Comparison of ENCODE assay signal across 21 mouse cellular contexts in genomic region chr13:72283701-72284100, GRCm38 (mm10).
DNase-seq lines count a peak whose midpoint lies in the region; ATAC-seq and TF ChIP-seq lines count a peak whose summit lies in the region.
"Had no signal": no experiment of that assay in that cellular context is flagged by ENCODE, and none has a peak within 500 bp of the region (broad histone marks: within the 10 kb centered on the region; RNA-seq: fewer than 3 reads in every experiment).

No protein-coding gene starts in this region.

- H3K4me1 ChIP-seq in limb, embryonic 13.5 days, result 0 out of 2 replicates have a peak, but pooled peaks cover under 1% of the 10 kb centered on the region
- H3K4me1 ChIP-seq in limb, embryonic 10.5 days, result peaks cover 6% of the 10 kb centered on the region
- no peaks in the 10 kb centered on the region; the same call in 1 of the 2 replicates for H3K4me1 ChIP-seq in limb, embryonic 14.5 days (ENCODE audit: control insufficient read depth, insufficient read depth, low read length)
- H3K4me1 ChIP-seq: embryonic facial prominence, embryonic 13.5 days had no signal

- intact Hi-C loops in gastrocnemius, postnatal 36 days (cut with DNase I), result no loop called here

- TF ChIP-seq POLR2A in limb, embryonic 14.5 days (IDR thresholded peaks at IDR 0.05; ENCODE audit: borderline replicate concordance, extremely low read depth, insufficient read depth, insufficient read length), result no peak

- no peaks in the 10 kb centered on the region for H3K36me3 ChIP-seq in limb, embryonic 13.5 days
- H3K36me3 ChIP-seq in limb, embryonic 10.5 days, result no peaks in the 10 kb centered on the region
- H3K36me3 ChIP-seq in limb, embryonic 14.5 days (ENCODE audit: control insufficient read depth, insufficient read depth, low read length), result no peaks in the 10 kb centered on the region
- H3K36me3 ChIP-seq: embryonic facial prominence, embryonic 13.5 days; forebrain, embryonic 15.5 days had no signal

- peak; percentile 59 for DNase-seq in heart, adult 11 months
- no peak for DNase-seq in heart, adult 18-20 months
- DNase-seq in limb, embryonic 10.5 days (ENCODE audit: low spot score), result no peak
- peak; percentile 24 for DNase-seq in Muller cell, postnatal 12 days (ENCODE audit: inconsistent ontology term)
- DNase-seq in limb, embryonic 14.5 days (ENCODE audit: low spot score), result peak; percentile 51
- DNase-seq in gastrocnemius, postnatal 36 days, result no peak
- DNase-seq: adrenal gland, adult 8-10 months; adrenal gland, postnatal 14 days; adrenal gland, postnatal 36 days; cerebellum, adult 11-12 months; cerebellum, adult 2 months; cerebellum, adult 9-10 months; cerebellum, postnatal 10 days; cerebellum, postnatal 25 days; forebrain, postnatal 0 days had no signal

- no peak overlapping the region for H3K4me2 ChIP-seq in limb, embryonic 13.5 days (replicated peaks)
- H3K4me2 ChIP-seq in limb, embryonic 14.5 days (replicated peaks; ENCODE audit: low read depth, low read length, severe bottlenecking), result no peak overlapping the region
- H3K4me2 ChIP-seq: embryonic facial prominence, embryonic 13.5 days; forebrain, embryonic 13.5 days; forebrain, embryonic 15.5 days had no signal

- peaks cover 16% of the 10 kb centered on the region for H3K27me3 ChIP-seq in limb, embryonic 13.5 days
- H3K27me3 ChIP-seq in limb, embryonic 10.5 days (ENCODE audit: low read depth, poor library complexity, severe bottlenecking), result peaks cover 7% of the 10 kb centered on the region; the same call in 1 of the 2 replicates
- peaks cover under 1% of the 10 kb centered on the region; the same call in 1 of the 2 replicates for H3K27me3 ChIP-seq in limb, embryonic 14.5 days (ENCODE audit: control insufficient read depth, insufficient read depth, low read length)
- H3K27me3 ChIP-seq: Patski had no signal

- WGBS in limb, embryonic 13.5 days, result 23% methylated on average over 1 of the region's 1 CpGs
- 63% methylated on average over 1 of the region's 1 CpGs for WGBS in limb, embryonic 10.5 days
- WGBS in limb, embryonic 14.5 days, result 42% methylated on average over 1 of the region's 1 CpGs

- no peak overlapping the region for H3K9ac ChIP-seq in limb, embryonic 13.5 days
- no peak overlapping the region for H3K9ac ChIP-seq in limb, embryonic 14.5 days (ENCODE audit: low read depth, low read length, severe bottlenecking)
- H3K9ac ChIP-seq: embryonic facial prominence, embryonic 13.5 days; forebrain, embryonic 13.5 days; forebrain, embryonic 15.5 days; forebrain, postnatal 0 days had no signal

- no peak overlapping the region for H3K27ac ChIP-seq in limb, embryonic 13.5 days
- no peak overlapping the region for H3K27ac ChIP-seq in limb, embryonic 10.5 days
- no peak overlapping the region for H3K27ac ChIP-seq in limb, embryonic 14.5 days (replicated peaks; ENCODE audit: low read depth, low read length)
- H3K27ac ChIP-seq: embryonic facial prominence, embryonic 13.5 days; forebrain, embryonic 13.5 days; forebrain, embryonic 15.5 days had no signal

- no peak overlapping the region for H3K4me3 ChIP-seq in limb, embryonic 13.5 days
- H3K4me3 ChIP-seq in limb, embryonic 10.5 days, result no peak overlapping the region
- H3K4me3 ChIP-seq in limb, embryonic 14.5 days (replicated peaks; ENCODE audit: low read length), result no peak overlapping the region
- H3K4me3 ChIP-seq: embryonic facial prominence, embryonic 13.5 days; forebrain, embryonic 13.5 days; forebrain, embryonic 15.5 days had no signal

- no peaks in the 10 kb centered on the region for H3K9me3 ChIP-seq in limb, embryonic 13.5 days
- no peaks in the 10 kb centered on the region for H3K9me3 ChIP-seq in limb, embryonic 10.5 days (replicated peaks)
- H3K9me3 ChIP-seq in limb, embryonic 14.5 days (ENCODE audit: control insufficient read depth, low read length), result no peaks in the 10 kb centered on the region
- H3K9me3 ChIP-seq: embryonic facial prominence, embryonic 13.5 days; forebrain, embryonic 13.5 days; forebrain, embryonic 15.5 days had no signal

- ATAC-seq in limb, embryonic 13.5 days (ENCODE audit: low FRiP score, low read depth), result peak; percentile 36; the same call in 1 of the 2 replicates
- ATAC-seq in limb, embryonic 14.5 days (ENCODE audit: low FRiP score, low read depth), result no peak; the same call in 1 of the 2 replicates
- ATAC-seq: activated CD4-positive, CD25-positive, alpha-beta regulatory T cell, adult 4 months; forebrain, embryonic 13.5 days; forebrain, embryonic 15.5 days; forebrain, postnatal 0 days; Patski had no signal

Comparison
In these comparisons a context has a peak if more than half of its experiments do, and no peak if none do; other contexts are left out.
1. DNase-seq: peak in heart, adult 11 months (single experiment), Muller cell, postnatal 12 days (single experiment) and limb, embryonic 14.5 days (single experiment); none in heart, adult 18-20 months (0 of 2), limb, embryonic 10.5 days (single experiment) and gastrocnemius, postnatal 36 days (0 of 2).